Mouse (Mus musculus) forelimb bud, embryonic 11.5 days (tissue): ENCODE results near the gene Pbx1.

ENCODE experiments used
- DNase-seq: peaks from one replicate; pipeline ENCODE4 v3.0.0-alpha.2; 2012; ENCODE audit warnings: low read depth, low spot score

Pbx1 gene

GRCm38 (mm10) chr1:168228756-168229526, 203.1 kb downstream of the Pbx1 start:
- no peak for DNase-seq

DNA sequence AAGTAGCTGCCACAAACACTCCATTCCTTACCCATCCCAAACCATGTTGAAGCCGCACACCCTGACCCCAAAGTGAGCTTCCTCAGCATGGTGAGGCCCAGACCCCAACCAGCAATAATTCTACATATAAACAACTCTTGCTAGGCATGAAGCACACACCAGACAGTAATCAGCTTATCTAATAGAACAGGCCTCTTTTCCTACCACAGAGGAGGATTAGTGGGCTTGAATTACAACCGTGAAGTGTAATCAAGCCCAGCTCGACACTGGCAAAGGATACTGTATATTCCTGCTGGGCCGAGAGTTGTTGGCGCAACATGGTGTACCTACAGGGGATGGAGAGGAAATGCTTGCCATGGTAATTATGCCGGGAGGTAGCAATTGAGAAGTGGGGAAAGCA, 205.9 kb downstream of the Pbx1 start:
- no peak for DNase-seq

DNA sequence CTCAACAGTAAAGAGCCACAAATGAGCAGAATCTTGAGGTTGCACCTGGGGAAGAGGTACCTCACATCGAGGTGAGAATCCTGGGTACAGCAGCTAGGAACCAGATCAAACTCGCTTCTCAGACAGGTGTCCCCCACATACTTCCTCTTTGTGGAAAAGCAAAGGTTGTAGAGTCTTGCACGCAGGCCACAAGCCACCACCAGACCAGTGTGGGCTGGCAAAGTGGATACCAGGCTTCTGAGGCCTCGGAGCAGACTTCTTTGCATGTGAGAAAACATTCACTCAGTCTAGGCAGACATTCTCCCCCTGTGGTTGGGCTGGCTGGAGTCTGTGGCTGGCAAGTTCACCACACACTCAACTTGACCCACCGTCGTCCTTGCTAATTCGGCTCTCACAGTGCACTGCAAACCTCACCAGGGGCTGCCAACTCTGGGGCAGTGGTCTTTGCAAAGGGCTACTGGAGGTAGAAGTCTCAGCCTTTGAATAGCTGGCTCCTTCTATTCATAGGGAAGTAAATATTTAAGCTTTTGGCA, 206.4 kb downstream of the Pbx1 start:
- DNase-seq: no peak

- no peak for DNase-seq
Measured at GRCm38 (mm10) chr1:168224218-168224617, 207.9 kb downstream of the Pbx1 start.

DNA sequence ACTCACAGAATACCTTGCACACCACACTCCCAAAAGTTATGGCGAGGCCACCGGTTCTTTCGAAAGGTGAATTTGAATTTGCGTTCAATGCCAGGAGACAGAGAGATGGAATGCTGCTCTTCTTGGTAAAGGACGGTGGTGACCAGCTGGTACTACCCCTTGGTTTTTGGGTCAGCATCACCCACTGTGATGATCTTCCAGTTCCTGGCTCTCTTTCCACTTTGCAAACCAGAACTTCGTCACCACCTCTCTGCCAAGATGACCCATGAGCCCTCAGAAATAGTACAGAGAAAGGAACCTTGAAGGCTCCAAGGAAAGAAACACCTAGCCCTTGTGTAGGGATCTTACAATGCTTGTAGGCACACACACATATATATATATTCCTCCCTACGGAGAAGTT, 209.3 kb downstream of the Pbx1 start:
- DNase-seq: no peak

DNA sequence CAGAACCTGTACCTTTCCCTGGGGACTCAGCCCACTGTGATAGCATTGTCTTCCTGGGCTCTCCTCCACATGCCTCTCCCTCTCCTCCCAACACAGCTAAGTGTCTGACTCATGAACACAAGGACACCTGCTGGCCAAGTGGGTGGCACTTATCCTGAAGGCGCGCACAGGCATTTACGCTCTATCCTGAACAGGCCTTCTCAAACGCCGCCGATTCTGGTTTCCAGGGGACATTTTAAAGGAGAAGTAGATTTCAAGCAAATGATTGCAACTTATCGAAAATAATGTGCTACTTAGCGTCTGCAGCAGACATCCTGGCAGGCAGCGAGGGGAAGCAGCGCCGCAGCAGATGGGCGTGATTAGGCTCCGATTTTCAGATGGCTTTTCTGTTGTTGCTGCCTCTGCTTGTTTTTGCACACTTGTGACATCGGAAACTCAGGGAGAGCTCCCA, 211.0 kb downstream of the Pbx1 start:
- DNase-seq: no peak

- no peak for DNase-seq
Measured at GRCm38 (mm10) chr1:168215896-168216747, 215.9 kb downstream of the Pbx1 start.

- DNase-seq: no peak
Measured at GRCm38 (mm10) chr1:168215468-168215867, 216.6 kb downstream of the Pbx1 start.

- DNase-seq: peak; percentile 83
Measured at GRCm38 (mm10) chr1:168214040-168214443, 218.0 kb downstream of the Pbx1 start.

DNA sequence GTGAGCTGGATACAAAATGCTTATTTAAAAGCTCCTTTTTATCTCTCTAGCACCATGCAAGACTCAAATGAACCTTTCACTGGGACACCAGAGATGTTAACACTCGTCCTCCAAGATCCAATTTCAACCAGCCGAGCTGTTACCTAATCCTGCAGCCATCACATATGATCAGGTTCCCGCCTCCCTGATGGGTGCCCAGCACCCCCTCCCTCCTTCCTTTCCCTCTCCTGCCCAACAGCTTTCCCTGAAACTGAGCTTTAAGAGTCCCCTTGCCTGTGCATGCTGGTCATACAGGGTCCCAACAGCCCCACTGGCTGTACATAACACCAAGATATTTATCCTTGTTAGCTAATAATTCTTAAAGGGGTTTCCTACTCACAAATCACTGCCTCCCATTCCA, 218.5 kb downstream of the Pbx1 start:
- DNase-seq: no peak

GRCm38 (mm10) chr1:168210401-168210800, 221.7 kb downstream of the Pbx1 start:
- no peak for DNase-seq

DNA sequence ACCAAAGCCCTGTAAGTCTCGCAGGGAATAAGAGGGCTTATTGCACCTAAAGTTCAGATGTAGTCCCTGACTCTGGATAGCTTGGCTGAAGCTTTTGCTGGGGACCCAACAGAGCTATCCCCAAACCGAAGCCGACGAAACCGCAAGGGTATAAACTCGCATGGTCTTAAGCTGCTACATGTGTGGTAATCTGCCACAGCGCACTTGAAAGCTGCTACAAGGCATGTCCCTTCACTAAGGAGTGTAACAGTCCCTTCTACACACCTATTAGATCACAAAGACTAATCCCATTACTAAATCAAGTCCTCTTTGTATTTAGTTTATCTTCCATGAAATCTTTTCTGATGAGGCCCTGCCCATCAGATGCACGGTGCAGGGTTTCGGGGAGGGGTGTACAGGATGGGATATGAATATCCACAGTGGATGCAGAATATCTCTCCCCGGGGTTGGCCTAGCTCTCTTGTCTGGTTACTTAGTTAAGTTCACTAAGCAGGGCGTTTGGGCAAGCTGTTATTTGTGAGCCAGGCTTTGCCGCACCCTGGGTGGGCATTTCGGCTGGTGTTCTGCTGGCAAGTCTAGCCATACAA, 231.4 kb downstream of the Pbx1 start:
- DNase-seq: no peak

DNA sequence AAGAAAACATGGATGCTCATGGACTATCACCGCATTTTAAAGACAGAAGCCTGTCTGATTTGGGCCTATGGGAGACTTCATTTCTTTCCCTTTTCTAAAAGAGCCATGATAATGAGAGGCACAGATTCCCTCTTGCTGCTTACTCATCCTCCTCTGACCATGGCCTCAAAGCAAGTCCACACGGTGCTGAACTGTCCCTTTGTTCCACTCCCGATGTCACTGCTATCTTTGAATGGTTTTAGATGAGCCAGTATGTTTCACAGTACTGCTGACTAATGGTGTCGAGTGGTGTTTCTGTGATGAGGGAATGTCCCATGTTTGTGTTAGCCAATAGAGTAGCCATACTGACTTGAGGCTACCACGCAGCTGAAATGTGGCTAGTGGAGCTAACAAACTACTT, 233.8 kb downstream of the Pbx1 start:
- DNase-seq: no peak

GRCm38 (mm10) chr1:168197908-168198258, 234.2 kb downstream of the Pbx1 start:
- DNase-seq: no peak

DNA sequence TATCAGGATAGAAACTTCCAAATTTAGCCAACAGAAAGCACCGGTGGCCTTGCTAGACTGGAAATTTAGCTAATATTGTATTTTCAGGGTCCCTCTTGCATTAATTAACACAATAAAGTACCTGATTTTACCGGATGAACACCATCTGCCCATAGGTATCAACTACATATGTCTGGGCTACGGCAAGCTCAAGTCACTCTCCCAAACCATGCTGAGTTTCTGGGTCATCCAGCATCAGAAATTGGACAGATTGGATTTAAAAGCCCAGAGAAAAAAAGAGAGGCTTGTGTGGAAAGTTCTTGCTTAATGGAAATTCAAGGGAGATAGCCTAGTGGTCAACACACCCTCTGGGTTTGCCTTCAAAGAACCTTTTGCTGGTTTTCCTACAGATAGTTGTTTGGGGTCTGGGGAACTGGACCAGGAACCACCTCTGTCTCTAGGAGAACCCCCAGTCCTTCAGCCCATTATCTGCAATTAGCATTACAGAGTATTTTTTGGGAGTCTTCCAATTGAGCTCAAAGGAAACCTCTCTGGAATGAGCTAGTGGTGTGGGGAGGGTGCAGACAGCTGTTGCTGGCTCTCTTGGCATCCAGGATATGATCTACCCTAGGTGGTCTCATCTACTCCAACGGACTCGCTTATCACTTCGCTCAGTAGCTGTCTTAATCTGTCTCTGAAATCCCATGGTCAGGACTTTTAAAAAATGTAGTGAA, 234.7 kb downstream of the Pbx1 start:
- no peak for DNase-seq

DNA sequence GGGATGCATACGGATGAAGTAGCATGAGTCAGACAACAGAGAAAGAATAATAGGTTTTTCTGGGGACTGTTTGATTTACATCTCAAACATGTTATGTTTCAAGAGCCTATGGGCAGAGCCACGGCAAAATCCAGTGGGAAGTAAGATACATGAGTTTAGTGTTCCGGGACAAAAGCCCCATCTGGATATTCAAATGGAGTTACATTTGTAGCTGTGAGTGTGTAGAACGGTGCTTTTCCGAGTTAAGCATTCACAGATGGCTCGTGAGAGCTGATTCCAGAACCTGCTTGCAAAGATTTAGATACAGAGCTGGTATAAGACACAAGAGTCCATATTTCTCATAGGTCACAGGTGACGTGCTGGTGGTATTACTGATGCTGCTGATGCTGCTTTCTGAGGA, 238.7 kb downstream of the Pbx1 start:
- DNase-seq: no peak

GRCm38 (mm10) chr1:168182816-168183215, 249.3 kb downstream of the Pbx1 start:
- DNase-seq: no peak

GRCm38 (mm10) chr1:168180622-168181441, 251.2 kb downstream of the Pbx1 start:
- no peak for DNase-seq

DNA sequence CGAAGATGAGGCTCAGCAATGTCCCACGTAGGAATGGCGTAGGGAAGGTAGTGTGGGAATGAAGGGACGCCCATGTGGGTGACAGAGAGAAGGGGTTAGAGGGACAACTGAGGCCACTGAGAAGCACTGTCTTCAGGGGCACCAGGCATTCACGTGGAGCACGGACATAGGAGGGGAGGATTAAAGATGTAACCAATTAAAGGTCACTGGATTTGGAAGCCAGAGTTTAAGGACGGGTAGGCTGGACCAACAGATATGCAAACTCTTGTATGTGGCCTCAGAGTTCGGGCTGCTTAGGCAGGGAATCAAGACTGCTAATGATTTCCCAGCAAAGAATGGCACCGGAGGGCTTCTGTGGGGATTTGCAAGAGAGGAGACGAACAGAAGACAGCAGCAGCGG, 252.4 kb downstream of the Pbx1 start:
- DNase-seq: no peak

DNA sequence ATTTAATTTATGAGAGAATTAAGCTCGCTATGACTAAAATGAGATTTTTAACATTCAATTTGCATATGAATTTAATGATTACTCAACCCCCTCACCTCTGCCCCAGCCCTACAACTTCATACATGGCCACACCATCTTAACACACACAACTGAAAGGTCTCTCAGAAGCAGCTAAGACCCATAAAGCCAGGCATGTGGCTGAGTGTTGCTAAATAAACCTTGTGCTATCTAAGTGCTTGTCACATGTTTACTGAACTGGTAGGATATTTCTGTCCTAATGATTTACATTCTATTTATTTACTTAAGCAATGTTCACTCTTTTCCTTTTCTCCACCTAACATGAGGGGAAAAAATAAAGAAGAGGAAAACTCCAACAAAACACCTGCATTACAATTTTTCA, 253.5 kb downstream of the Pbx1 start:
- no peak for DNase-seq

DNA sequence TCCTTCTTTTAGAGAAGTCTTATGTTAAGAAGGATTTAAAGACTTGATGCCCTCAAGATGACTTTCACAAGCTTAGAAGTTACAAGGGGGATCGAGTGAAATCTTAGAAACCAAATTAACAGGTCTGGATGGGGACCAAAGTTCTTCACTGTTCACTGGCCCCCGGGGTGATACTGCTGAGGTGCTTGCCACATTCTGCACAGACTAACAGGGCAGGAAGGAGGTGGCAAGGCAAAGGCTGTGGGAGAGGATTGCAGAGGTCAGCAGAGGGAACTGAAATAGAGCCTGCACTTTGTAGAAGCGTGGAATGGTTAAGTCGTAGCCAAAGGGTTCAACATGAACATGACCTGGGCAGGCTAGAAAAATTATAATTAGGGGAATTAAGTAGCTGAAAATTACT, 256.5 kb downstream of the Pbx1 start:
- no peak for DNase-seq
